Mouse (Mus musculus): ENCODE data around the gene Pias3. TPM values are rescaled to one million over a fixed set of nuclear protein-coding genes. Genes with fewer than 3 reads are reported as not detected.
A peak's percentile ranks its signal among the peaks of the same experiment; 100 is the strongest.
"Not testable (repeated sequence)": the region's sequence is repeated elsewhere in the genome, so short reads cannot be mapped to it uniquely, and the experiment has no call there.

Pias3 gene
- polyA plus RNA-seq, 1 experiment from 2014 or later, result 45.2 TPM

DNA sequence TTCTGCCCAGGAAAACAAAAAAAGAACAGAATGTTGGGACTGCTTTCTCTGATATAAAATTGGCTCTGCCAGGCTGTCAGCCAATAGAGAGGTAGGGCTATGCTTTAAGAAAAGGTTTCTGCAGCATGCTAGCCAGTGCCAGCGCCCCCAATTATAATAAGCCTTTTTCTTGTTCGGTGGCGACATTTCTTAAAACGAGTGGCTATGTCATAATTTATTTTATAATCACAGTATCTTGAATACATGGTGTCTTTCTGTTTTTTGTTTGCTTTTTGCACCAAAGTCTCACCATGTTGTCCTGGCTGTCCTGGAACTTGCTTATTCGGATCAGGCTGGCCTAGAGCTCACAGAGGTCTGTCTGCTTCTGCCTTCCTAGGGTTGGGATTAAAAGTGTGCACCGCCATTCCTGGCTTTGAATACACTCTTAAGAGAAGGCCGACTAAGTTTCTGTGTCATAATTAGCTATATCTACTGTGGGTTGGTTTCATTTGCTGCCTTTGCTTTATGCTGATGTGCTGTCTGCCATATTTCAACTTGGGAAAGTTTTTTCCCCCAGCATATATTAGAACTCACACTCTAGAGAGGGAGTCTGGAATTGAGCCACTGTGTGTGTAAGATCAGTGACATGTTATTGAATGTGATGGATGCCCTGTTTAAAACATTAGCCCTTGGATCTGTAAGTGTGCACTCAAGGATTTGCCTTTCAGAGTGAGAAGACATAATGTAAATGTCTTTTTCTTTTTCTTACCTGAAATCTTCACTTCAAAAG lies 32.6 kb downstream of the Pias3 start:
- 47% methylated on average over 7 of the region's 7 CpGs for WGBS
- H3K9me3 ChIP-seq (ENCODE audit: control insufficient read depth, low read length), result no peaks in the 10 kb centered on the region
- peak overlapping the region; percentile 68 for H3K9ac ChIP-seq (ENCODE audit: low read length)
- peak overlapping the region; percentile 58 for H3K4me2 ChIP-seq (ENCODE audit: low read depth, low read length, severe bottlenecking)
- H3K36me3 ChIP-seq (ENCODE audit: control insufficient read depth, insufficient read depth, low read length), result no peaks in the 10 kb centered on the region
- H3K4me1 ChIP-seq (replicated peaks; ENCODE audit: control insufficient read depth, insufficient read depth, low read length), result peaks cover 9% of the 10 kb centered on the region; the same call in 1 of the 2 replicates
- no peak overlapping the region for H3K27ac ChIP-seq (ENCODE audit: low read depth, low read length)
- DNase-seq (ENCODE audit: low spot score), result no peak
- peak overlapping the region; percentile 90 for H3K4me3 ChIP-seq (ENCODE audit: low read depth, low read length)
- no peak for ATAC-seq (replicated peaks; ENCODE audit: low FRiP score)
- no peaks in the 10 kb centered on the region for H3K27me3 ChIP-seq (ENCODE audit: control insufficient read depth, insufficient read depth, low read length)

DNA sequence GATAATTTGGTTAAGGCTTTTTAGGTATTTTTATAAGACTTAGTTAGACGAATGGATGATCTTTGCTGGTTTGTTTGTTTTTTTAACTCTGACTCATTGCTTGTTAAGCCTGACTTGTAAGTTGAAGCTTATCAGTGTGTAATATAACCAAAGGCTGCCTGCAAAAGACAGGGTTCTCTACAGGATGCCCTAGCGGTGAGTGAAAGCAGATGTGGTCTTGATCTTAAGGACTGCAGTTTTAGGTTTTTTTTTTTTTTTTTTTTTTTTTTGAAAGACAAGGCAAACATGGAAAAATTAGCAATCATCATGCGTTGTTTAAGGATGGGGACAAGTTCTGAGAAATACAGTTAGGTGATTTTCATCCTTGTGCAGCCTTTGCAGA lies 33.2 kb downstream of the Pias3 start:
- 69% methylated on average over 3 of the region's 3 CpGs for WGBS
- Histone ChIP-seq H3K27ac (ENCODE audit: low read depth, low read length) (no peak overlapping the region), H3K4me3 (ENCODE audit: low read depth, low read length) (peak overlapping the region; percentile 90; the same call in 1 of the 2 replicates)

DNA sequence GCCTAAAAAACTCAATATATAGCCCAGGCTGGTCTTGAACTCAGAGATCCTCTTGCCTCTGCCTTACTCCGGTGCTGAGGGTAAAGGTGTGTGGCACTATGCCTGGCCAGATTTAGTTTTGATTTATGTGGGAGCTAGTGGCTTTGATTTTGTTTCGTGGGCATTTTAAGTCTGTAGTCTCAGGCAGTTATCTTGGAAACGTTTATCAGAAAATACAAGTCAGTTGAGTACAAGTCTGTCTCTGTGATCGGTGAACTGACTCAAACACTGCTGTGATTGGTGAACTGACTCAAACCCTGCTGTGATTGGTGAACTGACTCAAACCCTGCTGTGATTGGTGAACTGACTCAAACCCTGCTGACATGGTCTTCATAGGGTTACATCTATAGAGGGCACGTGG lies 34.6 kb downstream of the Pias3 start:
- H3K9ac ChIP-seq (ENCODE audit: low read length), result no peak overlapping the region
- DNase-seq (ENCODE audit: low spot score), result no peak
- no peak overlapping the region for H3K4me2 ChIP-seq (ENCODE audit: low read depth, low read length, severe bottlenecking)
- no peaks in the 10 kb centered on the region for H3K9me3 ChIP-seq (ENCODE audit: control insufficient read depth, low read length)
- no peaks in the 10 kb centered on the region for H3K36me3 ChIP-seq (ENCODE audit: control insufficient read depth, insufficient read depth, low read length)
- H3K27me3 ChIP-seq (ENCODE audit: control insufficient read depth, insufficient read depth, low read length), result no peaks in the 10 kb centered on the region
- 80% methylated on average over 5 of the region's 5 CpGs for WGBS
- H3K4me1 ChIP-seq (replicated peaks; ENCODE audit: control insufficient read depth, insufficient read depth, low read length), result peaks cover 9% of the 10 kb centered on the region; the same call in 1 of the 2 replicates
- ATAC-seq (replicated peaks; ENCODE audit: low FRiP score), result no peak
- H3K27ac ChIP-seq (ENCODE audit: low read depth, low read length), result no peak overlapping the region
- no peak overlapping the region for H3K4me3 ChIP-seq (ENCODE audit: low read depth, low read length)

More for the DNA sequence above, 33.2 kb downstream of the Pias3 start:
- no peaks in the 10 kb centered on the region for H3K27me3 ChIP-seq (ENCODE audit: control insufficient read depth, insufficient read depth, low read length)
- DNase-seq (ENCODE audit: low spot score) (no peak), ATAC-seq (replicated peaks; ENCODE audit: low FRiP score) (no peak)
- H3K4me2 ChIP-seq (ENCODE audit: low read depth, low read length, severe bottlenecking), result no peak overlapping the region
- H3K9me3 ChIP-seq (ENCODE audit: control insufficient read depth, low read length), result no peaks in the 10 kb centered on the region
- H3K4me1 ChIP-seq (replicated peaks; ENCODE audit: control insufficient read depth, insufficient read depth, low read length), result peaks cover 9% of the 10 kb centered on the region; the same call in 1 of the 2 replicates
- no peaks in the 10 kb centered on the region for H3K36me3 ChIP-seq (ENCODE audit: control insufficient read depth, insufficient read depth, low read length)
- H3K9ac ChIP-seq (ENCODE audit: low read length), result no peak overlapping the region

DNA sequence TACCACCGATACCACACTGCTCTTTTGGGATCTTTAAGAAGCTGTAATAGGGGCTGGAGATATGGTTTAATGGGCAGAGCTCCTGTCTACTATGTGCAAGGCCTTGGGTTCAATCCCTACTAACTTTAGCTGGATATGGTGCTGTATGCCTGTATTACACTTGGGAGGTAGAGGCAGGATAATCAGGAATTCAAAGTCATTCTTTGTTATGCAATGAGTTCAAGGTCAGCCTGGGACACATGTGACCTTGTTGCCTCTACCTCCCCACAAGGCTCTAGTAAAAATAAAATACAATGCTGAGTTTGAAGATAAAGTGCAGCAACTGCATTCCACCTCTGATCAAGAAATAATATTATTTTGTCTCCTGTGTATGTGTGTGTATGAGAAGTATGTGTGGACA lies 37.8 kb downstream of the Pias3 start:
- no peak for DNase-seq (ENCODE audit: low spot score)
- 96% methylated on average over 1 of the region's 1 CpGs for WGBS
- no peak overlapping the region for H3K27ac ChIP-seq (ENCODE audit: low read depth, low read length)

DNA sequence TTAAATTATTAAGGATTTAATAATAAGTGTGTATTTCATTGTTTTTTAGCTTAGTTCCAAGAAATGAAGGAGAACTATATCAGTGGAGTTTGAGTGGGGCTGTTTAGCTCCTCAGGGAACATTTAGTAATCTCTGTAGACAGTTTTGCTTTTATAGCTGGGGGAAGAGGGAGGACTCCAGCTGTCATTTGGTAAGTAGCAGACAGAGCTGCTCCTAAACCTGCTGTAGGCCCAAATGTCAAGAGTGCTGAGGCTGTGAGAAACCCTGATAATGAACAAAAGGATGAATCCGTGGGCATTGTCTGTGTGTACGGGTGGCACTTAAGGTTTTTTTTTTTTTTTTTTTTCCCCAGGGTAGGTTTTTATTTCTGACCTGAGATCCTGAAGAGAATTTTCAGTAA lies 39.0 kb downstream of the Pias3 start:
- ATAC-seq (replicated peaks; ENCODE audit: low FRiP score) (no peak), DNase-seq (ENCODE audit: low spot score) (no peak)
- H3K27ac ChIP-seq (ENCODE audit: low read depth, low read length), result no peak overlapping the region
- WGBS, result 81% methylated on average over 2 of the region's 2 CpGs
- H3K4me2 ChIP-seq (ENCODE audit: low read depth, low read length, severe bottlenecking), result no peak overlapping the region
- no peaks in the 10 kb centered on the region for H3K27me3 ChIP-seq (ENCODE audit: control insufficient read depth, insufficient read depth, low read length)
- no peaks in the 10 kb centered on the region for H3K36me3 ChIP-seq (ENCODE audit: control insufficient read depth, insufficient read depth, low read length)
- no peaks in the 10 kb centered on the region for H3K4me1 ChIP-seq (replicated peaks; ENCODE audit: control insufficient read depth, insufficient read depth, low read length)
- H3K9ac ChIP-seq (ENCODE audit: low read length), result no peak overlapping the region
- H3K9me3 ChIP-seq (ENCODE audit: control insufficient read depth, low read length), result no peaks in the 10 kb centered on the region
- no peak overlapping the region for H3K4me3 ChIP-seq (ENCODE audit: low read depth, low read length)

More for the DNA sequence above, 37.8 kb downstream of the Pias3 start:
- no peaks in the 10 kb centered on the region for H3K36me3 ChIP-seq (ENCODE audit: control insufficient read depth, insufficient read depth, low read length)
- H3K9me3 ChIP-seq (ENCODE audit: control insufficient read depth, low read length), result no peaks in the 10 kb centered on the region
- peaks cover 1% of the 10 kb centered on the region; the same call in 1 of the 2 replicates for H3K4me1 ChIP-seq (replicated peaks; ENCODE audit: control insufficient read depth, insufficient read depth, low read length)
- H3K27me3 ChIP-seq (ENCODE audit: control insufficient read depth, insufficient read depth, low read length), result no peaks in the 10 kb centered on the region
- no peak overlapping the region for H3K9ac ChIP-seq (ENCODE audit: low read length)
- ATAC-seq (replicated peaks; ENCODE audit: low FRiP score), result no peak
- no peak overlapping the region for H3K4me2 ChIP-seq (ENCODE audit: low read depth, low read length, severe bottlenecking)
- H3K4me3 ChIP-seq (ENCODE audit: low read depth, low read length), result no peak overlapping the region

DNA sequence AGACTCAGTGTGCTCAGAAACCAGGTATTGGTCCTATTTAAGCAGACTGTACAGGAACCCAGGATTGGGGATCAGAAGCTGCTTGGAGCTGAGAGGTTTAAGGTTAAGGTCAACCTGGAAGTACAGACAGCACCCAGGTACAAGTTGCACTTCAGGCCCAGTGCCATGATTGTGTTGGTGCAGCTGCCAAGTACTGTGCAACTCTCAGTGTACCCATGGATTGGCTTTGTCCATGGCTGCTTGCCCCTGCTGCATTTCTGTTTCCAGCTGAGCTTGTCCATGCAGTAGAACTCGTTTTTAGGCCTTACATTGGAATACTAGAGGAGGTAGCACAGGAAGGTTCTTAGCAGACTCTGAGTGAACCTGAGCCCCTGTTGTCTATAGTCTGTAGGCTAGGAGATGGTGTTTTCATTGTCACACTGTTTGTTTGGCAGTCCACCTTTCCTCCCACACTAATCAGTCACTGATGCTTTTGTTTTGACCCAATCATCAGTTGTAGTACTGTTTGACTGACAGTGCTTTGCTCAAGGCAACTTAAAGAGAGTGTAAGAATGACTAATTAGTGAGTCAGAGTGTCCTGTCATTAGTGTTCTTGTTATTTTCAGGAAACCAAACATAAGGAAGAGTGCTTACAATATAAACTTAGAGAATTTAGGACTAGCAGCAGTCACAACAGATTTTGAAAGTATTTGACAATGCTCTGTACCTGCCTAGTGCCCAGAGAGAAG lies 41.0 kb downstream of the Pias3 start:
- no peak for DNase-seq (ENCODE audit: low spot score)
- Histone ChIP-seq H3K36me3 (ENCODE audit: control insufficient read depth, insufficient read depth, low read length) (no peaks in the 10 kb centered on the region), H3K9me3 (ENCODE audit: control insufficient read depth, low read length) (no peaks in the 10 kb centered on the region), H3K27me3 (ENCODE audit: control insufficient read depth, insufficient read depth, low read length) (no peaks in the 10 kb centered on the region), H3K4me1 (replicated peaks; ENCODE audit: control insufficient read depth, insufficient read depth, low read length) (no peaks in the 10 kb centered on the region), H3K4me3 (ENCODE audit: low read depth, low read length) (no peak overlapping the region), H3K9ac (ENCODE audit: low read length) (no peak overlapping the region), H3K4me2 (ENCODE audit: low read depth, low read length, severe bottlenecking) (no peak overlapping the region), H3K27ac (ENCODE audit: low read depth, low read length) (no peak overlapping the region)
- no peak for ATAC-seq (replicated peaks; ENCODE audit: low FRiP score)
- 48% methylated on average over 1 of the region's 1 CpGs for WGBS

DNA sequence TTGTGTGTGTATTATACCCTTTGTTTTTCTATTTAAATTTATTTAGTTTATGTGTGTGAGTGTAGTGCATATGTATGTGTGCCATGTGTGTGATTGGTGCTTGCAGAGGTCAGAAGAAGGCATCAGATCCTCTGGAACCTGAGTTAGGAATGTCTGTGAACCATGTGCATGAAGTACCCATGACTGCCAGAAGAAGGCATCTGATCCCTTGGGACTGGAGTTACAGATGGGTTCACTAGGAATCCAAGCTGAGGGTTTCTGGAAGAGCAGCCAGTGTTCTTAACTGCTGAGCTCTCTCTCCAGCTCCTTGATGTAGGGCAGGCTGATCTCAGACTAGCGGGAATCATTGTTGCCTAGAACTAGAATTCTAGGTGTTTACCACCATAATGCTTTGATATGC lies 41.8 kb downstream of the Pias3 start:
- no peak overlapping the region for H3K9ac ChIP-seq (ENCODE audit: low read length)
- no peaks in the 10 kb centered on the region for H3K36me3 ChIP-seq (ENCODE audit: control insufficient read depth, insufficient read depth, low read length)
- H3K4me1 ChIP-seq (replicated peaks; ENCODE audit: control insufficient read depth, insufficient read depth, low read length), result no peaks in the 10 kb centered on the region
- no peak overlapping the region for H3K4me3 ChIP-seq (ENCODE audit: low read depth, low read length)
- no peaks in the 10 kb centered on the region for H3K9me3 ChIP-seq (ENCODE audit: control insufficient read depth, low read length)
- ATAC-seq (replicated peaks; ENCODE audit: low FRiP score) (no peak), DNase-seq (ENCODE audit: low spot score) (no peak)
- no peak overlapping the region for H3K27ac ChIP-seq (ENCODE audit: low read depth, low read length)
- H3K27me3 ChIP-seq (ENCODE audit: control insufficient read depth, insufficient read depth, low read length), result no peaks in the 10 kb centered on the region
- H3K4me2 ChIP-seq (ENCODE audit: low read depth, low read length, severe bottlenecking), result no peak overlapping the region
- 91% methylated on average over 1 of the region's 1 CpGs for WGBS

DNA sequence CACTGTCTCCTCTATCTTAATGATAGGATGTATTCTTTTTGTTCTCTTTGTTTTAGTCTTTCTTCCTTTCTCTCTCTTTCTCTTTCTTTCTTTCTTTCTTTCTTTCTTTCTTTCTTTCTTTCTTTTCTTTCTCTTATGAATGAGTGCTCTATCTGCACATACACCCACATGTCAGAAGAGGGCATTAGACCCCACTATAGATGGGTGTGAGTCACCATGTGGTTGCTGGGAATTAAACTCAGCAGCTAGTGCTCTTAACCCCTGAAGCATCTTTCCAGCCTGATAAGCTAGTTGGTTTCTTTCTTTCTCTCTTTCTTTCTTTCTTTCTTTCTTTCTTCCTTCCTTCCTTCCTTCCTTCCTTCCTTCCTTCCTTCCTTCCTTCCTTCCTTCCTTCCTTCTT lies 44.1 kb downstream of the Pias3 start:
- not testable (repeated sequence) for DNase-seq (ENCODE audit: low spot score); H3K27ac ChIP-seq (ENCODE audit: low read depth, low read length); H3K9me3 ChIP-seq (ENCODE audit: control insufficient read depth, low read length); ATAC-seq (replicated peaks; ENCODE audit: low FRiP score); H3K9ac ChIP-seq (ENCODE audit: low read length); H3K4me2 ChIP-seq (ENCODE audit: low read depth, low read length, severe bottlenecking); H3K27me3 ChIP-seq (ENCODE audit: control insufficient read depth, insufficient read depth, low read length); H3K36me3 ChIP-seq (ENCODE audit: control insufficient read depth, insufficient read depth, low read length); H3K4me3 ChIP-seq (ENCODE audit: low read depth, low read length); H3K4me1 ChIP-seq (replicated peaks; ENCODE audit: control insufficient read depth, insufficient read depth, low read length)

Data from forebrain, embryonic 11.5 days (tissue).